Mouse (Mus musculus) retina, embryonic 14.5 days (tissue): Measurements from ENCODE around the gene Cipc.

Experiments
- DNase-seq: peaks from one replicate; pipeline ENCODE4 v3.0.0-alpha.2; 2015; ENCODE audit warnings: low spot score

The Cipc gene

GRCm38 (mm10) chr12:86946862-86947574, at the start of gene Cipc:
Gene Cipc, plus strand, starts transcription at chr12:86947043.
- DNase-seq: peak; percentile 98

- no peak for DNase-seq
Measured at GRCm38 (mm10) chr12:86897769-86898273, 49.0 kb upstream of the Cipc start.

DNA sequence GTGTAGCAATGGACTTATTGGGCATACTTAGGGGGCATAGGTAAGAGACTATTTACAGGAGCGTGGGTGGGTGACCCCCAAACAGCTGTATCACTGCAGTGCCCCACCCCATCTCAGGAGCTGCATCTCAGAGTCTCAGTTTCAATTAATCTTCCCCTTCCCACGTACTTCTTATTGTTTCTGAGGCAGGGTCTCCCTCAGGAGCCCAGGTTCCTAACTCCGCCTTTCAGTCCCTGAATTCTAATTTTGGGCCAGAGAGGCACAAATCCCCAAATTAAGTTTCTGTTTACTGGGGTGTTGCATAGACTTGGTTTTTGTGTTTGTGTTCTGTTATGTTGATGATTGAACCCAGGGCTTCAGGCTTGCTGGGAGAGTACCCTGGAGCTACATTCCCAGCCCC, 48.4 kb upstream of the Cipc start:
- DNase-seq: no peak

GRCm38 (mm10) chr12:86899461-86900179, 47.2 kb upstream of the Cipc start:
- no peak for DNase-seq

GRCm38 (mm10) chr12:86903828-86904806, 42.7 kb upstream of the Cipc start:
- no peak for DNase-seq

DNA sequence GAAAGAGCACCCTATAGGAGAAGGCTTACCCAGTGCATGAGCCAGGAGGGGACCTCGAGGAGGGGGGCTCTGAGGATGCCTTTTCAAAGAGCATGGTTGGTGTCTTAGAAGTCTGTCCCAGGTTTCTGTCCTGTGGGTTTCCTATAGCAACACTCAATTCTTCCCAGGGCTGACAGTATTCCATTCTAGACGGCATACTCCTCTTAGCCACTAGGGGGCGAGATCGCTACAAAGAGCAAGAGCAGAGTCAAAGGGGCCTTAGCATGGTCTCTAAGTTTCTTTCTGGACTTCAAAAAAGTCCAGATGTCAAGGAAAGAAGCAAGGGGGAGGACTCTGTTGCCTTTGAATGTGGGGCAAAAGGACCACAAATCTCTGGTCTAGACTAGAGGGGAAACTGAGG, 41.6 kb upstream of the Cipc start:
- DNase-seq: peak; percentile 75

- DNase-seq: no peak
Measured at GRCm38 (mm10) chr12:86905876-86906275, 41.0 kb upstream of the Cipc start.

DNA sequence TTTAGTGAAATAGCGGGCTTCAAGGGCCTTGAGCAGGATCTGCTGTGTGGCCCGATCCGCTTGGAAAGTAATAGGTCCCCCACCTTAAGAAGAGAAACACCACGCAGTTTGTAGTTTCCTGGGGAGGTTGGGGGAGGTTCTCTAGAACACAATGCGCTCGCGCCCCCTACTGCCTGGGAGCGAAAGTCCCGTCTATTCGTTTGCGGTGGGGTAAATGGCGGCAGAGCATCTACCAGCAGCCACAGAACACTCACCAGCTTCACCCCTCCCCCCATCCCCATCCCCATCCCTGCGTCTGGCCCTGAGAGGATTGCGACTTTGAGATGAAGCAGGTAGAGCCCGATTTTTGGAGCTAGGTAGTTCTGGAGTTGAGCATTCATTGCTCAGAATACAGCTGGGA, 40.4 kb upstream of the Cipc start:
- peak; percentile 87 for DNase-seq

- DNase-seq: peak; percentile 71
Measured at GRCm38 (mm10) chr12:86911482-86911931, 35.3 kb upstream of the Cipc start.

- no peak for DNase-seq
Measured at GRCm38 (mm10) chr12:86912335-86913093, 34.3 kb upstream of the Cipc start.

GRCm38 (mm10) chr12:86914351-86914750, 32.5 kb upstream of the Cipc start:
- no peak for DNase-seq

- DNase-seq: no peak
Measured at GRCm38 (mm10) chr12:86914756-86915155, 32.1 kb upstream of the Cipc start.

GRCm38 (mm10) chr12:86915617-86916016, 31.2 kb upstream of the Cipc start:
- DNase-seq: no peak

DNA sequence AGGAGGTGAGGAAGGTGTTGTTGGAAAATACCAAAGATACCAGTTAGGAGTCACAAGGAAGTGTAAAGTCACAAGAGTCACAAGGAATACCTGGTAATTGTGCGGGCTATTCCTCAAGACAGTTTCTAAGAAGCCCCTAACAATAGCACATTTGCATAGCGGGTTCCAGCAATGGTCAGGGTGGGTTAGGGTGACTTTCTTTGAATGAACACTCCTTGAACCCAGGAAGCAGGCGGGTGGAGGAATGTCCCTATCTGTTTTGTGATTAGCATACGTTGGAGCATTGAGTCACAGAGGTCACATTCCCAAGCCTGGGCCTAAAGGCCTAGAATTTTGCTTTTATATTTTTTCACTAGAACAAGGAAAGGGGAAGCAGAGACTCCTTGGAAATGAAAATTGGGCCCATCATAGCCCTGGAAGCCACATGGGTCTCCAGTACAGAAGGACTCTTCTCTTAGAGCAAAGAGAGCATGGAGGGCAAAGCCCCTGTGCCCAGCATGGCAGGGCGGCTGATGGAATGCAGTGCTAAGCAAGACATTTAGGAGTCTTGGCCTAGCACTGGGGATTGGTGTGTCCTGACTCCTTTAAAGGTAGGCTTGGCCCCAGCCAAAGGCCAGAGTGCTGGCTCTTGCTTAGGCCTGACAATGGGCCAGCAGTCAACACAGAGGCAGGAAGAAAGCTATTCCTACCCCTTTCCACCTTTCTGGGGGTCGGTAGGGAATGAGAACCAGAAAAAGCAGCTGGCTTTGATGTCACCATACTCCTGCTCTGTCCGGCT, 29.9 kb upstream of the Cipc start:
- DNase-seq: no peak

- DNase-seq: peak; percentile 53
Measured at GRCm38 (mm10) chr12:86918361-86918967, 28.4 kb upstream of the Cipc start.

- DNase-seq: no peak
Measured at GRCm38 (mm10) chr12:86918983-86919722, 27.7 kb upstream of the Cipc start.

DNA sequence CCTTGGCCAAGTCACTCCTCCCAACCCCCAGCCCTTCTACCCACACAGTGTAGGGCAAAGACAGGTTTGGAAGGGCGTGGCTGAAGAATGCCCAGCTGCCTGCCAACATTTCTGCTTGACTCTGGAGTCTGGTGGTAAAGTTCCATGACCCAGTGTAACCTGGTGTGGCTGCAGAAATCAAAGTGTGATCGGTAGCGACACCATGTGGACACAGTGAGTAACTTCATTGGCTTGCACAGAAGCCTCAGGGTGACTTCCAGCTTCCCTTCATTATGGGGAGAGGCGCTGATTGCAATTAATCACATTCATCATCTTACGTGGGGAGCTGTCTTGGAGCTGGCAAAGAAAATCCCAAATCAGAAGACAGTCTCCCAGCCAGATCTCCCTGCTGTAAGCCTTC, 23.0 kb upstream of the Cipc start:
- DNase-seq: peak; percentile 88

GRCm38 (mm10) chr12:86930934-86931729, 15.7 kb upstream of the Cipc start:
- no peak for DNase-seq
